Mouse (Mus musculus): ENCODE measurements at regions not wholly inside any gene's neighbourhood (a gene's known extent, or its start where the extent isn't known, plus 50 kb on each side); places are given as distances from the start of the nearest gene placed in this dataset.

- DNase-seq (ENCODE audit: low spot score): no peak
- no peak overlapping the region for H3K4me3 ChIP-seq (ENCODE audit: low read depth, low read length)
- no peak overlapping the region for H3K4me2 ChIP-seq (ENCODE audit: low read depth, low read length, poor library complexity, severe bottlenecking)
- H3K36me3 ChIP-seq (ENCODE audit: insufficient read depth, low read length): no peaks in the 10 kb centered on the region
- H3K9me3 ChIP-seq (ENCODE audit: low read length): no peaks in the 10 kb centered on the region
- H3K27me3 ChIP-seq (ENCODE audit: insufficient read depth, low read length): no peaks in the 10 kb centered on the region
- 26% methylated on average over 3 of the region's 3 CpGs for WGBS
- H3K27ac ChIP-seq (ENCODE audit: low read depth, low read length): no peak overlapping the region
- no peak for ATAC-seq (ENCODE audit: low FRiP score)
- no peak overlapping the region for H3K9ac ChIP-seq (replicated peaks; ENCODE audit: low read length, poor library complexity, severe bottlenecking)
- TF ChIP-seq CTCF (IDR thresholded peaks at IDR 0.05): no peak
- H3K4me1 ChIP-seq (ENCODE audit: insufficient read depth, low read length): no peaks in the 10 kb centered on the region
Measured at GRCm38 (mm10) chr10:24357636-24358035, 134.3 kb downstream of the Moxd1 start.

GRCm38 (mm10) chr10:24361424-24361823 lies 138.1 kb downstream of the Moxd1 start:
- no peak for DNase-seq (ENCODE audit: low spot score)
- H3K27me3 ChIP-seq (ENCODE audit: insufficient read depth, low read length): no peaks in the 10 kb centered on the region
- no peak for ATAC-seq (ENCODE audit: low FRiP score)
- no peak overlapping the region for H3K27ac ChIP-seq (ENCODE audit: low read depth, low read length)
- H3K9ac ChIP-seq (replicated peaks; ENCODE audit: low read length, poor library complexity, severe bottlenecking): no peak overlapping the region
- H3K36me3 ChIP-seq (ENCODE audit: insufficient read depth, low read length): no peaks in the 10 kb centered on the region
- H3K4me1 ChIP-seq (ENCODE audit: insufficient read depth, low read length): 0 out of 2 replicates have a peak, but pooled peaks cover 2% of the 10 kb centered on the region
- no peaks in the 10 kb centered on the region for H3K9me3 ChIP-seq (ENCODE audit: low read length)
- no peak for TF ChIP-seq CTCF (IDR thresholded peaks at IDR 0.05)
- no peak overlapping the region for H3K4me3 ChIP-seq (ENCODE audit: low read depth, low read length)
- H3K4me2 ChIP-seq (ENCODE audit: low read depth, low read length, poor library complexity, severe bottlenecking): no peak overlapping the region
- 92% methylated on average over 3 of the region's 3 CpGs for WGBS

GRCm38 (mm10) chr10:24365369-24365768 lies 142.1 kb downstream of the Moxd1 start:
- no peaks in the 10 kb centered on the region for H3K36me3 ChIP-seq (ENCODE audit: insufficient read depth, low read length)
- ATAC-seq (ENCODE audit: low FRiP score) (no peak), DNase-seq (ENCODE audit: low spot score) (no peak)
- H3K27me3 ChIP-seq (ENCODE audit: insufficient read depth, low read length): no peaks in the 10 kb centered on the region
- H3K4me2 ChIP-seq (ENCODE audit: low read depth, low read length, poor library complexity, severe bottlenecking): no peak overlapping the region
- H3K4me3 ChIP-seq (ENCODE audit: low read depth, low read length): no peak overlapping the region
- no peak overlapping the region for H3K27ac ChIP-seq (ENCODE audit: low read depth, low read length)
- no peak for TF ChIP-seq CTCF (IDR thresholded peaks at IDR 0.05)
- 64% methylated on average over 5 of the region's 5 CpGs for whole genome bisulfite sequencing
- H3K9ac ChIP-seq (replicated peaks; ENCODE audit: low read length, poor library complexity, severe bottlenecking): no peak overlapping the region
- no peaks in the 10 kb centered on the region for H3K9me3 ChIP-seq (ENCODE audit: low read length)
- 0 out of 2 replicates have a peak, but pooled peaks cover 2% of the 10 kb centered on the region for H3K4me1 ChIP-seq (ENCODE audit: insufficient read depth, low read length)

DNA sequence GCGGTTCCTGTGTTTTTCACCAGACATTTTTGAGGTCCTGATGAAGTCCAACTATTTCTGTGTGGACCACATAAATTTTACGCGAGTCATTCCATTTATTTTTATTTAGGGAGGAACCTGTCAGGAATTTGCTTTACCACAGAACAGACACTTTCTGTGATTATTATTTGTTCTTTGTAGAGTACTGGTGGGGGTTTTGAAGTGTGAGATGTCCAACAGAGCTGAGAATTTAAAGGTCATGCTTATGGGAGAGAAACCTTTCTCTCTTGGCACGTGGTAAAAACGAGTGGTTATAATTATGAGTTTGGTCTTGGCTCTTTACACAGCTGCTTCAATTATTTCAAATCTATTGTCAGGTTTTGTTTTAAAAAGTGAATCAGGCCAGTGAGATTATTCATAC lies 143.7 kb downstream of the Moxd1 start:
- ATAC-seq (ENCODE audit: low FRiP score) (no peak), DNase-seq (ENCODE audit: low spot score) (no peak)
- H3K4me1 ChIP-seq (ENCODE audit: insufficient read depth, low read length): 0 out of 2 replicates have a peak, but pooled peaks cover 2% of the 10 kb centered on the region
- H3K9me3 ChIP-seq (ENCODE audit: low read length): no peaks in the 10 kb centered on the region
- no peak overlapping the region for H3K9ac ChIP-seq (replicated peaks; ENCODE audit: low read length, poor library complexity, severe bottlenecking)
- no peak for TF ChIP-seq CTCF (IDR thresholded peaks at IDR 0.05)
- no peaks in the 10 kb centered on the region for H3K27me3 ChIP-seq (ENCODE audit: insufficient read depth, low read length)
- 79% methylated on average over 5 of the region's 5 CpGs for WGBS
- no peak overlapping the region for H3K4me2 ChIP-seq (ENCODE audit: low read depth, low read length, poor library complexity, severe bottlenecking)
- no peak overlapping the region for H3K27ac ChIP-seq (ENCODE audit: low read depth, low read length)
- no peak overlapping the region for H3K4me3 ChIP-seq (ENCODE audit: low read depth, low read length)
- no peaks in the 10 kb centered on the region for H3K36me3 ChIP-seq (ENCODE audit: insufficient read depth, low read length)

DNA sequence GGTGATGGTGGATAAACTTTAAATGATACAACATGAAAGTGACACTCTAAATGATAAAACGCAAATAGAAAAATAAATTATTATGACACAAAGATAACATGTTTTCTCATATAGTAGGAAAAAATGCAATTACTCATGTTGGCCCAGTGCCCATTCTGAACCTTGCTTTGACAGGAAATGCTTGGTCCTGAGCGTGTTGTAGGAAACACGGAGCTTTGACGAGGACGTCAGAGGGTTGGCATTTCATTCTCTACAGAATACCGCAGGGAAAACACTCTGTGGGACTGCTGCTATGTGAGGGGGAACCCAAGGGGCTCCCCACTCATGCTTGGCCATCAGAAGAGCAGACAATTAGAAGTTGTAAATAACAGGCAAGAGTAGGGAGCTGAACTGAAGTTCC lies 150.6 kb downstream of the Moxd1 start:
- Histone ChIP-seq H3K4me1 (ENCODE audit: insufficient read depth, low read length) (no peaks in the 10 kb centered on the region), H3K36me3 (ENCODE audit: insufficient read depth, low read length) (no peaks in the 10 kb centered on the region), H3K4me2 (ENCODE audit: low read depth, low read length, poor library complexity, severe bottlenecking) (no peak overlapping the region), H3K4me3 (ENCODE audit: low read depth, low read length) (no peak overlapping the region), H3K27ac (ENCODE audit: low read depth, low read length) (no peak overlapping the region), H3K9ac (replicated peaks; ENCODE audit: low read length, poor library complexity, severe bottlenecking) (no peak overlapping the region), H3K27me3 (ENCODE audit: insufficient read depth, low read length) (no peaks in the 10 kb centered on the region), H3K9me3 (ENCODE audit: low read length) (no peaks in the 10 kb centered on the region)
- WGBS: 74% methylated on average over 6 of the region's 6 CpGs
- DNase-seq (ENCODE audit: low spot score): no peak
- no peak for ATAC-seq (ENCODE audit: low FRiP score)
- no peak for TF ChIP-seq CTCF (IDR thresholded peaks at IDR 0.05)

GRCm38 (mm10) chr10:24379291-24379690 lies 156.0 kb downstream of the Moxd1 start:
- DNase-seq (ENCODE audit: low spot score) (no peak), ATAC-seq (ENCODE audit: low FRiP score) (no peak)
- Histone ChIP-seq H3K27ac (ENCODE audit: low read depth, low read length) (no peak overlapping the region), H3K9me3 (ENCODE audit: low read length) (no peaks in the 10 kb centered on the region), H3K27me3 (ENCODE audit: insufficient read depth, low read length) (no peaks in the 10 kb centered on the region), H3K4me1 (ENCODE audit: insufficient read depth, low read length) (no peaks in the 10 kb centered on the region), H3K4me3 (ENCODE audit: low read depth, low read length) (no peak overlapping the region), H3K9ac (replicated peaks; ENCODE audit: low read length, poor library complexity, severe bottlenecking) (no peak overlapping the region), H3K36me3 (ENCODE audit: insufficient read depth, low read length) (no peaks in the 10 kb centered on the region), H3K4me2 (ENCODE audit: low read depth, low read length, poor library complexity, severe bottlenecking) (no peak overlapping the region)
- TF ChIP-seq CTCF (IDR thresholded peaks at IDR 0.05): no peak
- 78% methylated on average over 5 of the region's 5 CpGs for WGBS

All from midbrain, postnatal 0 days (tissue).